Mouse (Mus musculus): ENCODE results near the gene Rftn2. TPM values are rescaled to one million over a fixed set of nuclear protein-coding genes. Genes with fewer than 3 reads are reported as not detected.
A peak's percentile ranks its signal among the peaks of the same experiment; 100 is the strongest.

Gene Rftn2
- polyA plus RNA-seq (2015; fragmentation: Nextera tagmentation; extraction: Ambion mirVana): 7.0 and 7.1 TPM in 2 replicates

GRCm38 (mm10) chr1:55226011-55226857, at the start of gene Rftn2:
Gene Rftn2, minus strand, starts transcription at chr1:55226782.
- 4% methylated on average over 26 of the region's 26 CpGs for WGBS
- Histone ChIP-seq H3K27ac (ENCODE audit: low read length) (peak within 1 kb of the TSS; percentile 75), H3K36me3 (ENCODE audit: control insufficient read depth, insufficient read depth, low read length) (no peaks in the 10 kb centered on the region), H3K4me3 (ENCODE audit: low read length) (peak within 1 kb of the TSS; percentile 55), H3K9me3 (ENCODE audit: control insufficient read depth, low read length) (no peaks in the 10 kb centered on the region), H3K9ac (ENCODE audit: low read depth, low read length) (peak within 1 kb of the TSS; percentile 68), H3K4me2 (ENCODE audit: low read depth, low read length) (peak within 1 kb of the TSS; percentile 62), H3K4me1 (ENCODE audit: control insufficient read depth, insufficient read depth, low read length) (no peaks in the 10 kb centered on the region), H3K27me3 (replicated peaks; ENCODE audit: control insufficient read depth, insufficient read depth, low read length) (no peaks in the 10 kb centered on the region)
- peak; percentile 67; the same call in 1 of the 2 replicates for ATAC-seq

DNA sequence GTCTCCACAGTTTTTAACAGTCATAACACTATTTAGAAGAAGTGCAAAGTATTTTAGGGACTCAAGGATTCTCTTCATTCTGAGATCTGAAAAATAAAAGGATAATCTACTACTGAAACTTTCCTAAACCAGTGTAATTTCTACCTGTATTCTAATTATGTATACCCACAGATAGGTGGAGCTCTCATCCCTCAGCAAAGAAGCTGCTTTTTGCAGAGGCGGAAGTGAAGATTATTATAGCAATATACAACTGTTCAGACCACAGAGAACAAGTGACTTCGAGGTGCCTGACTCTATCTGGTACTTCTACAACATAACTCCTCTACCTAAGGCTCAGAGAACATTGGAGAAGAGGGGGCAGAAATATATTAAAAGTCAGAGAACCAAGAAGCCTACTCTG, 38.9 kb upstream of the Rftn2 start:
- no peak overlapping the region for H3K4me3 ChIP-seq (ENCODE audit: low read length)
- 56% methylated on average over 2 of the region's 2 CpGs for WGBS

DNA sequence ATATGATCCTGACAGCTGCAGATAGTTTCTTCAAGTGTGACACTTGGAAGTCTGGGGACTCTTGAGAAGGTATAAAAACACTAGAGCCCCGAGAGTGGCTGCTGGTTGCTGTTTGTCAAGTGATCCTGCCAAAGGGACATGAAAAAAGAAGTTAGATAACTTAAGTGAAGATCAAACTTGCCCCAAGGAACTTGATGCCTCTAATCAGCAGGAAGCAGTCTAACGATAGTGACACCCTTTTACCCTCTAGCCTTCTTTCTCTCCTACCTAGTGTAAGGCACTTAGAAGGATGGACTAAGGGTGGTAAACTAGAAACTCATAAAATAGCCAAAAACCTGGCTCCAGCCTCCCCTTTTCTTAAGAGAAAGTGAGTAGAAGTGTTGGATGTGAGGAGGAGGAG, 37.8 kb upstream of the Rftn2 start:
- H3K9me3 ChIP-seq (ENCODE audit: control insufficient read depth, low read length): no peaks in the 10 kb centered on the region
- H3K36me3 ChIP-seq (ENCODE audit: control insufficient read depth, insufficient read depth, low read length): no peaks in the 10 kb centered on the region
- H3K4me2 ChIP-seq (ENCODE audit: low read depth, low read length): no peak overlapping the region
- no peak for ATAC-seq
- H3K27me3 ChIP-seq (replicated peaks; ENCODE audit: control insufficient read depth, insufficient read depth, low read length): no peaks in the 10 kb centered on the region
- H3K4me3 ChIP-seq (ENCODE audit: low read length): no peak overlapping the region
- no peaks in the 10 kb centered on the region for H3K4me1 ChIP-seq (ENCODE audit: control insufficient read depth, insufficient read depth, low read length)
- WGBS: 44% methylated on average over 2 of the region's 2 CpGs
- H3K27ac ChIP-seq (ENCODE audit: low read length): no peak overlapping the region
- H3K9ac ChIP-seq (ENCODE audit: low read depth, low read length): no peak overlapping the region

More for the DNA sequence above, 38.9 kb upstream of the Rftn2 start:
- Histone ChIP-seq H3K9ac (ENCODE audit: low read depth, low read length) (no peak overlapping the region), H3K36me3 (ENCODE audit: control insufficient read depth, insufficient read depth, low read length) (no peaks in the 10 kb centered on the region), H3K27me3 (replicated peaks; ENCODE audit: control insufficient read depth, insufficient read depth, low read length) (no peaks in the 10 kb centered on the region), H3K9me3 (ENCODE audit: control insufficient read depth, low read length) (no peaks in the 10 kb centered on the region), H3K4me1 (ENCODE audit: control insufficient read depth, insufficient read depth, low read length) (no peaks in the 10 kb centered on the region), H3K27ac (ENCODE audit: low read length) (no peak overlapping the region), H3K4me2 (ENCODE audit: low read depth, low read length) (no peak overlapping the region)
- no peak for ATAC-seq

- Histone ChIP-seq H3K36me3 (ENCODE audit: control insufficient read depth, insufficient read depth, low read length) (no peaks in the 10 kb centered on the region), H3K27ac (ENCODE audit: low read length) (no peak overlapping the region), H3K9me3 (ENCODE audit: control insufficient read depth, low read length) (no peaks in the 10 kb centered on the region), H3K4me2 (ENCODE audit: low read depth, low read length) (no peak overlapping the region), H3K27me3 (replicated peaks; ENCODE audit: control insufficient read depth, insufficient read depth, low read length) (no peaks in the 10 kb centered on the region), H3K9ac (ENCODE audit: low read depth, low read length) (no peak overlapping the region), H3K4me1 (ENCODE audit: control insufficient read depth, insufficient read depth, low read length) (no peaks in the 10 kb centered on the region), H3K4me3 (ENCODE audit: low read length) (no peak overlapping the region)
- no peak for ATAC-seq
- 78% methylated on average over 2 of the region's 2 CpGs for WGBS
Measured at GRCm38 (mm10) chr1:55246374-55246773, 19.8 kb upstream of the Rftn2 start.

- Histone ChIP-seq H3K4me3 (ENCODE audit: low read length) (peak overlapping the region; percentile 87), H3K27me3 (replicated peaks; ENCODE audit: control insufficient read depth, insufficient read depth, low read length) (no peaks in the 10 kb centered on the region), H3K9ac (ENCODE audit: low read depth, low read length) (0 out of 2 replicates have a peak overlapping the region, but pooled peaks have one; percentile 80), H3K27ac (ENCODE audit: low read length) (no peak overlapping the region), H3K36me3 (ENCODE audit: control insufficient read depth, insufficient read depth, low read length) (no peaks in the 10 kb centered on the region), H3K4me1 (ENCODE audit: control insufficient read depth, insufficient read depth, low read length) (peaks cover 14% of the 10 kb centered on the region), H3K4me2 (ENCODE audit: low read depth, low read length) (peak overlapping the region; percentile 90), H3K9me3 (ENCODE audit: control insufficient read depth, low read length) (no peaks in the 10 kb centered on the region)
- WGBS: 4% methylated on average over 1 of the region's 1 CpGs
- no peak for ATAC-seq
Measured at GRCm38 (mm10) chr1:55239237-55239636, 12.7 kb upstream of the Rftn2 start.

GRCm38 (mm10) chr1:55238496-55238895, 11.9 kb upstream of the Rftn2 start:
- peaks cover 14% of the 10 kb centered on the region for H3K4me1 ChIP-seq (ENCODE audit: control insufficient read depth, insufficient read depth, low read length)
- no peaks in the 10 kb centered on the region for H3K36me3 ChIP-seq (ENCODE audit: control insufficient read depth, insufficient read depth, low read length)
- H3K9ac ChIP-seq (ENCODE audit: low read depth, low read length): peak overlapping the region; percentile 80
- peak overlapping the region; percentile 90 for H3K4me2 ChIP-seq (ENCODE audit: low read depth, low read length)
- H3K27ac ChIP-seq (ENCODE audit: low read length): no peak overlapping the region
- no peaks in the 10 kb centered on the region for H3K27me3 ChIP-seq (replicated peaks; ENCODE audit: control insufficient read depth, insufficient read depth, low read length)
- 33% methylated on average over 13 of the region's 13 CpGs for WGBS
- no peak for ATAC-seq
- no peaks in the 10 kb centered on the region for H3K9me3 ChIP-seq (ENCODE audit: control insufficient read depth, low read length)
- H3K4me3 ChIP-seq (ENCODE audit: low read length): peak overlapping the region; percentile 87

DNA sequence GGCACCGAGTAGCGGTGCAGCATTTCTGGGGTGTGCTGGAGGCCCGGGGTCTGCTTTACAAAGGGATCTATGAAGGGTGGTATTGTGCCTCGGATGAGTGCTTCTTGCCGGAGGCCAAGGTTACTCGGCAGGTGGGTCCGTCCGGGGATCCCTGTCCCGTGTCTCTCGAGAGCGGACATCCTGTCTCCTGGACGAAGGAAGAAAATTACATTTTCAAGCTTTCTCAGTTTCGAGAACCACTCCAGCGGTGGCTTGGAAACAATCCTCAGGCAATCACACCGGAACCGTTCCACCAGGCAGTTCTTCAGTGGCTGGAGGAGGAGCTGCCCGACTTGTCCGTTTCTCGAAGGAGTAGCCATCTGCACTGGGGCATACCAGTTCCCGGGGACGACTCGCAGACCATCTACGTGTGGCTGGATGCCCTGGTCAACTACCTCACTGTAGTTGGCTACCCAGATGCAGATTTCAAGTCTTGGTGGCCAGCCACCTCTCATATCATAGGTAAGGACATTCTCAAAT, 11.1 kb upstream of the Rftn2 start:
- ATAC-seq: peak; percentile 50
- Histone ChIP-seq H3K4me2 (ENCODE audit: low read depth, low read length) (peak overlapping the region; percentile 90), H3K9me3 (ENCODE audit: control insufficient read depth, low read length) (no peaks in the 10 kb centered on the region), H3K4me1 (ENCODE audit: control insufficient read depth, insufficient read depth, low read length) (peaks cover 14% of the 10 kb centered on the region), H3K27me3 (replicated peaks; ENCODE audit: control insufficient read depth, insufficient read depth, low read length) (no peaks in the 10 kb centered on the region), H3K9ac (ENCODE audit: low read depth, low read length) (peak overlapping the region; percentile 80), H3K27ac (ENCODE audit: low read length) (peak overlapping the region; percentile 63; the same call in 1 of the 2 replicates), H3K36me3 (ENCODE audit: control insufficient read depth, insufficient read depth, low read length) (no peaks in the 10 kb centered on the region), H3K4me3 (ENCODE audit: low read length) (peak overlapping the region; percentile 87)
- WGBS: under 1% methylated on average over 23 of the region's 23 CpGs

- peak within 1 kb of the TSS; percentile 90 for H3K4me2 ChIP-seq (ENCODE audit: low read depth, low read length)
- H3K9me3 ChIP-seq (ENCODE audit: control insufficient read depth, low read length): no peaks in the 10 kb centered on the region
- peak; percentile 99 for ATAC-seq
- peak within 1 kb of the TSS; percentile 63; the same call in 1 of the 2 replicates for H3K27ac ChIP-seq (ENCODE audit: low read length)
- H3K4me1 ChIP-seq (ENCODE audit: control insufficient read depth, insufficient read depth, low read length): peaks cover 14% of the 10 kb centered on the region
- no peaks in the 10 kb centered on the region for H3K27me3 ChIP-seq (replicated peaks; ENCODE audit: control insufficient read depth, insufficient read depth, low read length)
- peak within 1 kb of the TSS; percentile 87 for H3K4me3 ChIP-seq (ENCODE audit: low read length)
- under 1% methylated on average over 82 of the region's 82 CpGs for WGBS
- no peaks in the 10 kb centered on the region for H3K36me3 ChIP-seq (ENCODE audit: control insufficient read depth, insufficient read depth, low read length)
- peak within 1 kb of the TSS; percentile 80 for H3K9ac ChIP-seq (ENCODE audit: low read depth, low read length)
Measured at GRCm38 (mm10) chr1:55236890-55237642, 10.5 kb upstream of the Rftn2 start, which contains the start of gene Mars2. Gene Mars2, plus strand, starts transcription at chr1:55237177.

GRCm38 (mm10) chr1:55236487-55236886, 9.9 kb upstream of the Rftn2 start:
- WGBS: 33% methylated on average over 5 of the region's 5 CpGs
- no peaks in the 10 kb centered on the region for H3K36me3 ChIP-seq (ENCODE audit: control insufficient read depth, insufficient read depth, low read length)
- peak overlapping the region; percentile 39; the same call in 1 of the 2 replicates for H3K9ac ChIP-seq (ENCODE audit: low read depth, low read length)
- H3K4me1 ChIP-seq (ENCODE audit: control insufficient read depth, insufficient read depth, low read length): peaks cover 14% of the 10 kb centered on the region
- no peaks in the 10 kb centered on the region for H3K9me3 ChIP-seq (ENCODE audit: control insufficient read depth, low read length)
- H3K4me2 ChIP-seq (ENCODE audit: low read depth, low read length): peak overlapping the region; percentile 90
- H3K4me3 ChIP-seq (ENCODE audit: low read length): peak overlapping the region; percentile 87
- ATAC-seq: peak; percentile 13
- no peaks in the 10 kb centered on the region for H3K27me3 ChIP-seq (replicated peaks; ENCODE audit: control insufficient read depth, insufficient read depth, low read length)
- no peak overlapping the region for H3K27ac ChIP-seq (ENCODE audit: low read length)
